Mouse (Mus musculus): ENCODE results near the gene Gmnn.

DNA sequence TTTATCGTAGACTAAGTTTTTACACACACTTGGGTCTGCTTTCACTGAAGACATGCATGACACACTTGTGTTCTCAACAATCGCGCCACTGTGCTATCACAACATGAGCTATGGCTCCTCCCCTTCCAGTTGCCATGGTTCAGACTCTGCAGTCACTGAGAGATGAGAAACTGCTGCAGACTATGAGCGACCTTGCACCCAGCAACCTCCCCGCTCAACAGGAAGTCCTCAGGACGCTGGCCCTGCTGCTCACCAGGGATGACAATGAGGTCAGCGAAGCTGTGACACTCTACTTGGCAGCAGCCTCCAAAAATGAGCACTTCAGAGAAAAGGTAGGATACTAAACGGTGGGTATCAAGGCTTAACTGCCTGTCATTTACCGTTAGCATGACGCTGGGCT, 40.2 kb downstream of the Gmnn start:
- TF ChIP-seq CTCF (IDR thresholded peaks at IDR 0.05; ENCODE audit: borderline replicate concordance, insufficient read depth, low read depth, low read length) = no peak
- no peak for TF ChIP-seq POLR2A (IDR thresholded peaks at IDR 0.05; ENCODE audit: borderline replicate concordance, insufficient read depth, low read length)
